Mouse (Mus musculus) midbrain, embryonic 13.5 days (tissue): ENCODE results near the gene Ppp1cb. TPM values are rescaled to one million over a fixed set of nuclear protein-coding genes. Genes with fewer than 3 reads are reported as not detected.

Experiments used
- ATAC-seq: fragments of 200-750 bp; cut with Nextera tagmentation; 2 replicates; pipeline ENCODE4 v1.8.0; 2017; ENCODE audit warnings: mild to moderate bottlenecking, moderate TSS enrichment, moderate library complexity
- H3K27ac ChIP-seq: fragments of 300-500 bp; sonication (generic); 2 replicates; pipeline ENCODE4 v1.5.1; 2015; ENCODE audit warnings: inconsistent platforms, mild to moderate bottlenecking, moderate library complexity
- H3K27me3 ChIP-seq: fragments of 300-500 bp; sonication (generic); 2 replicates; pipeline ENCODE4 v1.6.1; 2015; ENCODE audit warnings: mild to moderate bottlenecking, inconsistent platforms
- H3K36me3 ChIP-seq: fragments of 300-500 bp; sonication (generic); 2 replicates; pipeline ENCODE4 v1.6.1; 2015; ENCODE audit warnings: mild to moderate bottlenecking, inconsistent platforms
- H3K4me1 ChIP-seq: fragments of 300-500 bp; sonication (generic); replicated peaks from 2 replicates; pipeline ENCODE4 v1.6.1; 2015; ENCODE audit warnings: inconsistent platforms
- H3K4me2 ChIP-seq: fragments of 300-500 bp; sonication (generic); replicated peaks from 2 replicates; pipeline ENCODE4 v1.6.1; 2015; ENCODE audit warnings: moderate library complexity, mild to moderate bottlenecking, inconsistent platforms
- H3K4me3 ChIP-seq: fragments of 300-500 bp; sonication (generic); replicated peaks from 2 replicates; pipeline ENCODE4 v1.5.1; 2015; ENCODE audit warnings: mild to moderate bottlenecking, inconsistent platforms
- H3K9ac ChIP-seq: fragments of 300-500 bp; sonication (generic); replicated peaks from 2 replicates; pipeline ENCODE4 v1.6.1; 2015; ENCODE audit warnings: mild to moderate bottlenecking, inconsistent platforms
- H3K9me3 ChIP-seq: fragments of 300-500 bp; sonication (generic); 2 replicates; pipeline ENCODE4 v1.6.1; 2016; ENCODE audit warnings: mild to moderate bottlenecking, inconsistent platforms
- WGBS: fragments of 180-500 bp; shearing (Covaris S2); methylation state at CpG from one replicate; pipeline ENCODE4 v1.1.7; 2015; 5-methylcytosine and 5-hydroxymethylcytosine counted together
- polyA plus RNA-seq: library from polyadenylated mRNA; unstranded; fragments of >200 nt; fragmentation: Nextera tagmentation; extraction: Ambion mirVana; gene quantifications from 2 replicates; pipeline ENCODE4 v1.2.1, GENCODE M21; 2015

Gene Ppp1cb
- 209 and 244 TPM in 2 replicates for polyA plus RNA-seq

GRCm38 (mm10) chr5:32458408-32459143 is at the start of gene Ppp1cb:
Gene Ppp1cb (plus strand): TSS chr5:32458843.
- under 1% methylated on average over 53 of the region's 54 CpGs for WGBS
- Histone ChIP-seq H3K36me3 (no peaks in the 10 kb centered on the region), H3K4me2 (peak within 1 kb of the TSS; percentile 64), H3K9me3 (no peaks in the 10 kb centered on the region), H3K9ac (peak within 1 kb of the TSS; percentile 97), H3K27ac (peak within 1 kb of the TSS; percentile 100), H3K4me3 (peak within 1 kb of the TSS; percentile 89), H3K4me1 (peaks cover 24% of the 10 kb centered on the region), H3K27me3 (no peaks in the 10 kb centered on the region)
- peak; percentile 98 for ATAC-seq

- H3K36me3 ChIP-seq, result no peaks in the 10 kb centered on the region
- H3K27me3 ChIP-seq, result no peaks in the 10 kb centered on the region
- H3K9me3 ChIP-seq, result no peaks in the 10 kb centered on the region
- H3K9ac ChIP-seq, result no peak overlapping the region
- H3K4me2 ChIP-seq, result no peak overlapping the region
- no peak overlapping the region for H3K27ac ChIP-seq
- no peak for ATAC-seq
- peaks cover 14% of the 10 kb centered on the region for H3K4me1 ChIP-seq
- 91% methylated on average over 2 of the region's 2 CpGs for WGBS
- H3K4me3 ChIP-seq, result no peak overlapping the region
Measured at GRCm38 (mm10) chr5:32409747-32410146, 48.9 kb upstream of the Ppp1cb start.

- H3K36me3 ChIP-seq, result no peaks in the 10 kb centered on the region
- peaks cover 6% of the 10 kb centered on the region; the same call in 1 of the 2 replicates for H3K4me1 ChIP-seq
- no peak overlapping the region for H3K4me3 ChIP-seq
- no peaks in the 10 kb centered on the region for H3K9me3 ChIP-seq
- no peak overlapping the region for H3K4me2 ChIP-seq
- no peak overlapping the region for H3K9ac ChIP-seq
- ATAC-seq, result no peak
- WGBS, result 89% methylated on average over 3 of the region's 3 CpGs
- H3K27ac ChIP-seq, result no peak overlapping the region
- H3K27me3 ChIP-seq, result no peaks in the 10 kb centered on the region
Measured at GRCm38 (mm10) chr5:32410954-32411688, 47.5 kb upstream of the Ppp1cb start.

GRCm38 (mm10) chr5:32412186-32412950 is 46.3 kb upstream of the Ppp1cb start:
- Histone ChIP-seq H3K36me3 (no peaks in the 10 kb centered on the region), H3K9ac (no peak overlapping the region)
- ATAC-seq, result 0 out of 2 replicates have a peak, but pooled peaks have one; percentile 17

GRCm38 (mm10) chr5:32413083-32413482 is 45.6 kb upstream of the Ppp1cb start:
- no peak for ATAC-seq
- WGBS, result 73% methylated on average over 2 of the region's 2 CpGs

More at GRCm38 (mm10) chr5:32412186-32412950, 46.3 kb upstream of the Ppp1cb start:
- Histone ChIP-seq H3K4me3 (no peak overlapping the region), H3K4me1 (peaks cover 6% of the 10 kb centered on the region; the same call in 1 of the 2 replicates), H3K27ac (no peak overlapping the region), H3K27me3 (no peaks in the 10 kb centered on the region), H3K4me2 (no peak overlapping the region), H3K9me3 (no peaks in the 10 kb centered on the region)
- 25% methylated on average over 1 of the region's 1 CpGs for WGBS

GRCm38 (mm10) chr5:32413569-32413968 is 45.1 kb upstream of the Ppp1cb start:
- no peak for ATAC-seq
- Histone ChIP-seq H3K9me3 (no peaks in the 10 kb centered on the region), H3K27ac (no peak overlapping the region), H3K4me1 (peaks cover 6% of the 10 kb centered on the region; the same call in 1 of the 2 replicates), H3K36me3 (no peaks in the 10 kb centered on the region), H3K9ac (no peak overlapping the region), H3K27me3 (no peaks in the 10 kb centered on the region), H3K4me3 (no peak overlapping the region), H3K4me2 (no peak overlapping the region)
- 74% methylated on average over 2 of the region's 2 CpGs for WGBS

More at GRCm38 (mm10) chr5:32413083-32413482, 45.6 kb upstream of the Ppp1cb start:
- no peaks in the 10 kb centered on the region for H3K36me3 ChIP-seq
- H3K27me3 ChIP-seq, result no peaks in the 10 kb centered on the region
- no peak overlapping the region for H3K4me3 ChIP-seq
- H3K4me1 ChIP-seq, result peaks cover 6% of the 10 kb centered on the region; the same call in 1 of the 2 replicates
- H3K9ac ChIP-seq, result no peak overlapping the region
- H3K9me3 ChIP-seq, result no peaks in the 10 kb centered on the region
- no peak overlapping the region for H3K4me2 ChIP-seq
- H3K27ac ChIP-seq, result no peak overlapping the region

- H3K4me2 ChIP-seq, result no peak overlapping the region
- no peaks in the 10 kb centered on the region for H3K36me3 ChIP-seq
- no peak overlapping the region for H3K27ac ChIP-seq
- H3K27me3 ChIP-seq, result no peaks in the 10 kb centered on the region
- H3K9me3 ChIP-seq, result no peaks in the 10 kb centered on the region
- no peak overlapping the region for H3K9ac ChIP-seq
- H3K4me1 ChIP-seq, result peaks cover 6% of the 10 kb centered on the region; the same call in 1 of the 2 replicates
- no peak for ATAC-seq
- no peak overlapping the region for H3K4me3 ChIP-seq
- WGBS, result 84% methylated on average over 5 of the region's 5 CpGs
Measured at GRCm38 (mm10) chr5:32414461-32414985, 44.1 kb upstream of the Ppp1cb start.

- H3K9me3 ChIP-seq, result no peaks in the 10 kb centered on the region
- no peaks in the 10 kb centered on the region for H3K27me3 ChIP-seq
- no peak overlapping the region for H3K9ac ChIP-seq
- peaks cover 6% of the 10 kb centered on the region; the same call in 1 of the 2 replicates for H3K4me1 ChIP-seq
- H3K4me2 ChIP-seq, result no peak overlapping the region
- H3K27ac ChIP-seq, result no peak overlapping the region
- H3K36me3 ChIP-seq, result no peaks in the 10 kb centered on the region
- 93% methylated on average over 6 of the region's 6 CpGs for WGBS
- H3K4me3 ChIP-seq, result no peak overlapping the region
- ATAC-seq, result no peak
Measured at GRCm38 (mm10) chr5:32415554-32415953, 43.1 kb upstream of the Ppp1cb start.

GRCm38 (mm10) chr5:32416881-32417280 is 41.8 kb upstream of the Ppp1cb start:
- H3K4me1 ChIP-seq, result peaks cover 9% of the 10 kb centered on the region
- no peaks in the 10 kb centered on the region for H3K9me3 ChIP-seq
- no peak overlapping the region for H3K9ac ChIP-seq
- H3K27ac ChIP-seq, result no peak overlapping the region
- WGBS, result 70% methylated on average over 4 of the region's 4 CpGs
- no peak overlapping the region for H3K4me3 ChIP-seq
- no peak for ATAC-seq
- H3K4me2 ChIP-seq, result no peak overlapping the region
- no peaks in the 10 kb centered on the region for H3K27me3 ChIP-seq
- no peaks in the 10 kb centered on the region for H3K36me3 ChIP-seq

- ATAC-seq, result no peak
- H3K9ac ChIP-seq, result no peak overlapping the region
- H3K27ac ChIP-seq, result no peak overlapping the region
- no peaks in the 10 kb centered on the region for H3K36me3 ChIP-seq
- peak overlapping the region; percentile 20; the same call in 1 of the 2 replicates for H3K4me2 ChIP-seq
- H3K9me3 ChIP-seq, result no peaks in the 10 kb centered on the region
- peaks cover 13% of the 10 kb centered on the region; the same call in 1 of the 2 replicates for H3K4me1 ChIP-seq
- peaks cover 3% of the 10 kb centered on the region; the same call in 1 of the 2 replicates for H3K27me3 ChIP-seq
- H3K4me3 ChIP-seq, result no peak overlapping the region
- 14% methylated on average over 15 of the region's 15 CpGs for WGBS
Measured at GRCm38 (mm10) chr5:32422081-32422589, 36.5 kb upstream of the Ppp1cb start.

- H3K36me3 ChIP-seq, result no peaks in the 10 kb centered on the region
- no peak for ATAC-seq
- H3K9me3 ChIP-seq, result no peaks in the 10 kb centered on the region
- H3K4me2 ChIP-seq, result no peak overlapping the region
- no peak overlapping the region for H3K27ac ChIP-seq
- no peak overlapping the region for H3K9ac ChIP-seq
- H3K4me1 ChIP-seq, result peaks cover 13% of the 10 kb centered on the region; the same call in 1 of the 2 replicates
- 50% methylated on average over 11 of the region's 11 CpGs for WGBS
- peaks cover 3% of the 10 kb centered on the region; the same call in 1 of the 2 replicates for H3K27me3 ChIP-seq
- H3K4me3 ChIP-seq, result no peak overlapping the region
Measured at GRCm38 (mm10) chr5:32423339-32424046, 35.1 kb upstream of the Ppp1cb start.
